Mouse (Mus musculus) heart, postnatal 0 days (tissue): ENCODE results near the gene Gm9999.

Experiments
- CTCF ChIP-seq: IDR thresholded peaks from 2 replicates; pipeline ENCODE4 v1.5.1; 2016; ENCODE audit warnings: antibody characterized with exemption, control low read depth, low read depth
- EP300 ChIP-seq: IDR thresholded peaks from 2 replicates; pipeline ENCODE4 v1.6.1; 2016; ENCODE audit warnings: antibody characterized with exemption, low read depth

DNA sequence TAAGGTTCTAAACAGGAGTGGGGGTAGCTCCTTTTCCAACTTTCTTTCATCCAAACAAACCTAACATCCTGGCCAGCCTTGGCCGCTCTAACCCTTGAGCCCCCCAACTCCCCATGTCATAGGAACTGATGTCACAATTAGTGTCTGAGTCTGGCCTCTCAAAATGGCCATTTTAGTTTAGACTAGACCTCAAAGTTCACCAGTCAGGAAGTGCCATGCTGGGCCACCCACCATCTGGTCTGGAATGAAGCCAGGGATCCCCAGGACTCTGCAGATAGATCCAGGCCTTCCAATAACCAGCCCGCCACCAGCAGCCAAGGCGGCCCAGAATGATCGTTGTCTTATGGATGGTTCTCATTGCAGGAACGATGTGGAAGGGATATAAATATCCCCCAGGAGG is 3.3 kb downstream of the Gm9999 start:
- TF ChIP-seq CTCF (no peak), EP300 (no peak)
